Mouse (Mus musculus) spleen, adult 12 weeks (tissue): ENCODE data around the gene Dagla.

ENCODE experiments used
- DNase-seq: peaks from one replicate; pipeline ENCODE4 v3.0.0; 2022; ENCODE audit warnings: low spot score

Dagla gene

GRCm38 (mm10) chr19:10198286-10198685, 106.4 kb downstream of the Dagla start:
- no peak for DNase-seq

DNA sequence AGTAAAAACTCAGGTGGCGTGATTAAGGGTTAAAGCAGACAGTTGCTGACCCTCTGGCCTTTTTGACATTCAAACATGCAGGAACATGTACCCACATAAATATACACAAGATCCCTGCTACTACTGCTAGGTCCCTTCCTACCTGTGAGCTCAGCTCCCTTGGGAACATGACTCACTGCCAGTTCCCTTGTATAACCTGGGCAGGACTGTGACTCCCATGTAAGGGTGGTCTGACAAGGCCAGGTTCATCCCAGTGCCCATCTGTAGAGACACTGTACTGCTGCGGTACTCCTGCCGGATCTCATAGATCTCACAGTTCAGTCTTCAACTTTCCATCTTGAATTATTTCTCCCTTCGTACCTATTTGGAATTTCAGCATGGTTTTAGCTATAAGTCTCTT, 107.5 kb downstream of the Dagla start:
- no peak for DNase-seq
